Mouse (Mus musculus): ENCODE data around the gene A530032D15Rik. TPM values are rescaled to one million over a fixed set of nuclear protein-coding genes. Genes with fewer than 3 reads are reported as not detected.
"Not testable (repeated sequence)": the region's sequence is repeated elsewhere in the genome, so short reads cannot be mapped to it uniquely, and the experiment has no call there.

The A530032D15Rik gene
- total RNA-seq, 1 experiment from 2014 or later, result 5.4 TPM

- not testable (repeated sequence) for ATAC-seq (replicated peaks; ENCODE audit: low read depth, poor library complexity, severe bottlenecking)
Observed at GRCm38 (mm10) chr1:85073099-85073498, 36.6 kb downstream of the A530032D15Rik start.

GRCm38 (mm10) chr1:85071690-85072089 lies 38.0 kb downstream of the A530032D15Rik start:
- not testable (repeated sequence) for ATAC-seq (replicated peaks; ENCODE audit: low read depth, poor library complexity, severe bottlenecking)

- ATAC-seq (replicated peaks; ENCODE audit: low read depth, poor library complexity, severe bottlenecking), result not testable (repeated sequence)
Observed at GRCm38 (mm10) chr1:85035801-85036200, 73.9 kb downstream of the A530032D15Rik start.

- ATAC-seq (replicated peaks; ENCODE audit: low read depth, poor library complexity, severe bottlenecking), result not testable (repeated sequence)
Observed at GRCm38 (mm10) chr1:85034394-85034793, 75.3 kb downstream of the A530032D15Rik start.

- ATAC-seq (replicated peaks; ENCODE audit: low read depth, poor library complexity, severe bottlenecking), result not testable (repeated sequence)
Observed at GRCm38 (mm10) chr1:85033616-85034015, 76.0 kb downstream of the A530032D15Rik start.

Other genes starting within 250 kb of the A530032D15Rik start
- not detected in 2 replicates for gene Slc16a14, start 174.7 kb downstream of the A530032D15Rik start, total RNA-seq (2017)
- gene Gm10553, start 9.7 kb downstream of the A530032D15Rik start, total RNA-seq (2017), result not detected in 2 replicates
- 6.3 and 7.4 TPM in 2 replicates for gene C130026I21Rik, start 160.7 kb upstream of the A530032D15Rik start, total RNA-seq (2017)